Mouse (Mus musculus) layer of hippocampus, adult 6 months (tissue): ENCODE data around the gene Ccnjl. TPM values are rescaled to one million over a fixed set of nuclear protein-coding genes. Genes with fewer than 3 reads are reported as not detected.

Experiments used
- long read RNA-seq, 2 experiments: library from polyadenylated mRNA; unstranded; transcript quantifications; one replicate each; pipeline ENCODE4 v2.0.0; 2019 to 2020
- polyA plus RNA-seq: library from polyadenylated mRNA; unstranded; fragments of <200 nt; fragmentation: Nextera tagmentation; gene quantifications from 2 replicates; pipeline ENCODE4 v1.2.3, GENCODE M21; 2021

The Ccnjl gene
- 1.4 and 2.4 TPM in 2 replicates for polyA plus RNA-seq
- long read RNA-seq, experiment 1, partial matches to known transcripts = 1 of 3 reads
- long read RNA-seq, experiment 1, other reads (novel, unspliced or antisense) = 1 of 3 reads
- long read RNA-seq, experiment 2, transcript Ccnjl-201 (6 exons, 2,672 nt) = major isoform, 6 of 17 reads
- long read RNA-seq, experiment 2, partial matches to known transcripts = 6 of 17 reads
- long read RNA-seq, experiment 2, other reads (novel, unspliced or antisense) = 5 of 17 reads

GRCm38 (mm10) chr11:43528683-43529499 lies at the start of gene Ccnjl:
TSS of gene Ccnjl (plus strand) at chr11:43528784.

GRCm38 (mm10) chr11:43586324-43587090 lies 57.9 kb downstream of the Ccnjl start, which contains the start of gene 4933415A04Rik:
TSS of gene 4933415A04Rik (plus strand) at chr11:43587040.

GRCm38 (mm10) chr11:43601440-43601839 lies 72.9 kb downstream of the Ccnjl start, which contains the start of gene Fabp6:
TSS of gene Fabp6 (minus strand) at chr11:43601540.

Other genes starting within 250 kb of the Ccnjl start
- 232 and 284 TPM in 2 replicates for gene Pttg1, start 102.5 kb upstream of the Ccnjl start, polyA plus RNA-seq
- gene Slu7, start 95.0 kb upstream of the Ccnjl start, polyA plus RNA-seq = 49.9 and 51.6 TPM in 2 replicates
- gene C1qtnf2, start 54.5 kb upstream of the Ccnjl start, polyA plus RNA-seq = 2.2 and 2.5 TPM in 2 replicates
- 1.7 and 2.2 TPM in 2 replicates for gene 4933415A04Rik, start 58.3 kb downstream of the Ccnjl start, polyA plus RNA-seq
- gene Fabp6, start 72.8 kb downstream of the Ccnjl start, polyA plus RNA-seq = 0.38 TPM in 1 of 2 replicates, not detected in the other
- 5.2 and 5.4 TPM in 2 replicates for gene Pwwp2a, start 153.2 kb downstream of the Ccnjl start, polyA plus RNA-seq
- 90.1 and 105 TPM in 2 replicates for gene Ttc1, start 219.2 kb downstream of the Ccnjl start, polyA plus RNA-seq